Mouse (Mus musculus): ENCODE measurements around the gene Col27a1.

Gene Col27a1

GRCm38 (mm10) chr4:63213907-63214621, at the start of gene Col27a1:
Col27a1 (plus strand) TSS chr4:63214004.
- no peak for ATAC-seq (ENCODE audit: insufficient number of reproducible peaks, low FRiP score, low TSS enrichment)

- ATAC-seq (ENCODE audit: insufficient number of reproducible peaks, low FRiP score, low TSS enrichment) = no peak
Observed at GRCm38 (mm10) chr4:63165636-63166035, 48.2 kb upstream of the Col27a1 start.

GRCm38 (mm10) chr4:63166323-63166722, 47.5 kb upstream of the Col27a1 start:
- no peak for ATAC-seq (ENCODE audit: insufficient number of reproducible peaks, low FRiP score, low TSS enrichment)

GRCm38 (mm10) chr4:63170061-63170460, 43.7 kb upstream of the Col27a1 start:
- no peak for ATAC-seq (ENCODE audit: insufficient number of reproducible peaks, low FRiP score, low TSS enrichment)

GRCm38 (mm10) chr4:63171122-63171521, 42.7 kb upstream of the Col27a1 start:
- no peak for ATAC-seq (ENCODE audit: insufficient number of reproducible peaks, low FRiP score, low TSS enrichment)

- no peak for ATAC-seq (ENCODE audit: insufficient number of reproducible peaks, low FRiP score, low TSS enrichment)
Observed at GRCm38 (mm10) chr4:63171969-63172685, 41.7 kb upstream of the Col27a1 start, which contains the start of gene Kif12. Kif12 (minus strand) TSS chr4:63172131.

- ATAC-seq (ENCODE audit: insufficient number of reproducible peaks, low FRiP score, low TSS enrichment) = peak; percentile 80
Observed at GRCm38 (mm10) chr4:63181556-63181955, 32.2 kb upstream of the Col27a1 start.

- ATAC-seq (ENCODE audit: insufficient number of reproducible peaks, low FRiP score, low TSS enrichment) = no peak
Observed at GRCm38 (mm10) chr4:63186281-63186870, 27.4 kb upstream of the Col27a1 start.

- no peak for ATAC-seq (ENCODE audit: insufficient number of reproducible peaks, low FRiP score, low TSS enrichment)
Observed at GRCm38 (mm10) chr4:63191641-63192040, 22.2 kb upstream of the Col27a1 start.

GRCm38 (mm10) chr4:63194366-63194765, 19.4 kb upstream of the Col27a1 start:
- ATAC-seq (ENCODE audit: insufficient number of reproducible peaks, low FRiP score, low TSS enrichment) = no peak

- ATAC-seq (ENCODE audit: insufficient number of reproducible peaks, low FRiP score, low TSS enrichment) = no peak
Observed at GRCm38 (mm10) chr4:63199366-63199765, 14.4 kb upstream of the Col27a1 start.

GRCm38 (mm10) chr4:63203874-63204273, 9.9 kb upstream of the Col27a1 start:
- ATAC-seq (ENCODE audit: insufficient number of reproducible peaks, low FRiP score, low TSS enrichment) = no peak

- no peak for ATAC-seq (ENCODE audit: insufficient number of reproducible peaks, low FRiP score, low TSS enrichment)
Observed at GRCm38 (mm10) chr4:63205583-63205982, 8.2 kb upstream of the Col27a1 start.

GRCm38 (mm10) chr4:63215185-63215992, 1.6 kb downstream of the Col27a1 start:
- ATAC-seq (ENCODE audit: insufficient number of reproducible peaks, low FRiP score, low TSS enrichment) = peak; percentile 28

GRCm38 (mm10) chr4:63215993-63216531, 2.3 kb downstream of the Col27a1 start:
- peak; percentile 19; the same call in 1 of the 2 replicates for ATAC-seq (ENCODE audit: insufficient number of reproducible peaks, low FRiP score, low TSS enrichment)

GRCm38 (mm10) chr4:63216566-63216965, 2.8 kb downstream of the Col27a1 start:
- ATAC-seq (ENCODE audit: insufficient number of reproducible peaks, low FRiP score, low TSS enrichment) = 0 out of 2 replicates have a peak, but pooled peaks have one; percentile 7

GRCm38 (mm10) chr4:63217513-63217912, 3.7 kb downstream of the Col27a1 start:
- no peak for ATAC-seq (ENCODE audit: insufficient number of reproducible peaks, low FRiP score, low TSS enrichment)

GRCm38 (mm10) chr4:63219059-63219458, 5.3 kb downstream of the Col27a1 start:
- ATAC-seq (ENCODE audit: insufficient number of reproducible peaks, low FRiP score, low TSS enrichment) = no peak

- ATAC-seq (ENCODE audit: insufficient number of reproducible peaks, low FRiP score, low TSS enrichment) = no peak
Observed at GRCm38 (mm10) chr4:63219635-63220034, 5.8 kb downstream of the Col27a1 start.

Measured in cerebellum, adult (tissue).